Mouse (Mus musculus): ENCODE measurements at regions not wholly inside any gene's neighbourhood (a gene's known extent, or its start where the extent isn't known, plus 50 kb on each side); places are given as distances from the start of the nearest gene placed in this dataset.

GRCm38 (mm10) chr14:68246966-68247365 lies 1047.1 kb downstream of the Synb start:
- no peak for DNase-seq (ENCODE audit: low spot score in 2 of 2)

- no peak for DNase-seq (ENCODE audit: low spot score in 2 of 2)
Observed at GRCm38 (mm10) chr14:68240146-68240545, 1054.0 kb downstream of the Synb start.

- no peak for DNase-seq (ENCODE audit: low spot score in 2 of 2)
Observed at GRCm38 (mm10) chr14:68224152-68224551, 1069.9 kb downstream of the Synb start.

GRCm38 (mm10) chr14:68219025-68219595 lies 1075.0 kb downstream of the Synb start:
- DNase-seq (ENCODE audit: low spot score in 2 of 2), result no peak

- peak in 1 of 2 experiments; percentile 13 for DNase-seq (ENCODE audit: low spot score in 2 of 2)
Observed at GRCm38 (mm10) chr14:68218471-68218870, 1075.6 kb downstream of the Synb start.

- no peak for DNase-seq (ENCODE audit: low spot score in 2 of 2)
Observed at GRCm38 (mm10) chr14:68217986-68218385, 1076.1 kb downstream of the Synb start.

- DNase-seq (ENCODE audit: low spot score in 2 of 2), result no peak
Observed at GRCm38 (mm10) chr14:68213879-68214278, 1080.2 kb downstream of the Synb start.

GRCm38 (mm10) chr14:68198802-68199201 lies 1095.3 kb downstream of the Synb start:
- no peak for DNase-seq (ENCODE audit: low spot score in 2 of 2)

GRCm38 (mm10) chr14:68197470-68197800 lies 1096.7 kb downstream of the Synb start:
- DNase-seq (ENCODE audit: low spot score in 2 of 2), result no peak

GRCm38 (mm10) chr14:68196762-68197469 lies 1097.2 kb downstream of the Synb start:
- no peak for DNase-seq (ENCODE audit: low spot score in 2 of 2)

- no peak for DNase-seq (ENCODE audit: low spot score in 2 of 2)
Observed at GRCm38 (mm10) chr14:68196201-68196600, 1097.9 kb downstream of the Synb start.

GRCm38 (mm10) chr14:68189876-68190275 lies 1104.2 kb downstream of the Synb start:
- no peak for DNase-seq (ENCODE audit: low spot score in 2 of 2)

- no peak for DNase-seq (ENCODE audit: low spot score in 2 of 2)
Observed at GRCm38 (mm10) chr14:68188325-68188724, 1105.8 kb downstream of the Synb start.

- no peak for DNase-seq (ENCODE audit: low spot score in 2 of 2)
Observed at GRCm38 (mm10) chr14:68182606-68183005, 1111.5 kb downstream of the Synb start.

GRCm38 (mm10) chr14:68181168-68181567 lies 1112.9 kb downstream of the Synb start:
- no peak for DNase-seq (ENCODE audit: low spot score in 2 of 2)

Measured in layer of hippocampus, adult 18-20 months (tissue).